Mouse (Mus musculus) limb, embryonic 14.5 days (tissue): ENCODE measurements around the gene Gng12. TPM values are rescaled to one million over a fixed set of nuclear protein-coding genes. Genes with fewer than 3 reads are reported as not detected.

Experiments
- ATAC-seq: fragments of 200-750 bp; cut with Nextera tagmentation; 2 replicates; pipeline ENCODE4 v1.8.0; 2017; ENCODE audit warnings: low read depth, moderate number of reproducible peaks, moderate TSS enrichment; ENCODE audit not compliant: low FRiP score
- DNase-seq: peaks from one replicate; pipeline ENCODE4 v3.0.0-alpha.2; 2015; ENCODE audit warnings: low spot score
- H3K27ac ChIP-seq: fragments of 300-500 bp; sonication (generic); replicated peaks from 2 replicates; pipeline ENCODE4 v1.5.1; 2014; ENCODE audit warnings: low read depth, mild to moderate bottlenecking, low read length, moderate library complexity, mixed read lengths
- H3K27me3 ChIP-seq: fragments of 300-500 bp; sonication (generic); 2 replicates; pipeline ENCODE4 v1.6.1; 2014; ENCODE audit warnings: low read length, mixed read lengths; ENCODE audit not compliant: control insufficient read depth, insufficient read depth
- H3K36me3 ChIP-seq: fragments of 300-500 bp; sonication (generic); 2 replicates; pipeline ENCODE4 v1.6.1; 2014; ENCODE audit warnings: mild to moderate bottlenecking, low read length, moderate library complexity, mixed read lengths; ENCODE audit not compliant: control insufficient read depth, insufficient read depth
- H3K4me1 ChIP-seq: fragments of 300-500 bp; sonication (generic); 2 replicates; pipeline ENCODE4 v1.6.1; 2014; ENCODE audit warnings: antibody characterized with exemption, low read length, mixed read lengths; ENCODE audit not compliant: control insufficient read depth, insufficient read depth
- H3K4me2 ChIP-seq: fragments of 300-500 bp; sonication (generic); replicated peaks from 2 replicates; pipeline ENCODE4 v1.6.1; 2014; ENCODE audit warnings: low read depth, mild to moderate bottlenecking, low read length, moderate library complexity; ENCODE audit not compliant: severe bottlenecking
- H3K4me3 ChIP-seq: fragments of 300-500 bp; sonication (generic); replicated peaks from 2 replicates; pipeline ENCODE4 v1.5.1; 2014; ENCODE audit warnings: low read length
- H3K9ac ChIP-seq: fragments of 300-500 bp; sonication (generic); 2 replicates; pipeline ENCODE4 v1.6.1; 2014; ENCODE audit warnings: mild to moderate bottlenecking, low read depth, low read length, moderate library complexity; ENCODE audit not compliant: severe bottlenecking
- H3K9me3 ChIP-seq: fragments of 300-500 bp; sonication (generic); 2 replicates; pipeline ENCODE4 v1.6.1; 2016; ENCODE audit warnings: low read length; ENCODE audit not compliant: control insufficient read depth
- POLR2A ChIP-seq: fragments of 200-500 bp; IDR thresholded peaks from 2 replicates; pipeline ENCODE4 v1.8.0; 2012; ENCODE audit warnings: inconsistent platforms, mild to moderate bottlenecking, moderate library complexity, borderline replicate concordance; ENCODE audit not compliant: insufficient read depth, insufficient read length; ENCODE audit errors: extremely low read depth
- WGBS: fragments of 180-500 bp; shearing (Covaris S2); extraction: QIAGEN DNeasy Blood & Tissue Kit; methylation state at CpG from one replicate; pipeline ENCODE4 v1.1.7; 2014; 5-methylcytosine and 5-hydroxymethylcytosine counted together
- polyA plus RNA-seq, 2 experiments: library from polyadenylated mRNA; depleted of rRNA in 1 of 2; stranded (reverse) in 1 of 2; unstranded in 1 of 2; fragments of >200 nt; fragmentation: Nextera tagmentation in 1 of 2; extraction: Ambion mirVana in 1 of 2; gene quantifications; 2 replicates each; pipeline versions ENCODE4 v1.2.1 to v1.2.3; 2012 to 2014

The Gng12 gene
- polyA plus RNA-seq, 2 experiments: 39.3 to 107 TPM

GRCm38 (mm10) chr6:67048880-67049694 is 152.9 kb downstream of the Gng12 start:
- ATAC-seq (no peak), DNase-seq (peak; percentile 43)
- Histone ChIP-seq H3K9ac (no peak overlapping the region), H3K4me1 (peaks cover 14% of the 10 kb centered on the region), H3K4me3 (no peak overlapping the region), H3K9me3 (no peaks in the 10 kb centered on the region), H3K4me2 (no peak overlapping the region), H3K36me3 (no peaks in the 10 kb centered on the region), H3K27me3 (no peaks in the 10 kb centered on the region), H3K27ac (no peak overlapping the region)
- WGBS: 20% methylated on average over 7 of the region's 7 CpGs
- TF ChIP-seq POLR2A: no peak

DNA sequence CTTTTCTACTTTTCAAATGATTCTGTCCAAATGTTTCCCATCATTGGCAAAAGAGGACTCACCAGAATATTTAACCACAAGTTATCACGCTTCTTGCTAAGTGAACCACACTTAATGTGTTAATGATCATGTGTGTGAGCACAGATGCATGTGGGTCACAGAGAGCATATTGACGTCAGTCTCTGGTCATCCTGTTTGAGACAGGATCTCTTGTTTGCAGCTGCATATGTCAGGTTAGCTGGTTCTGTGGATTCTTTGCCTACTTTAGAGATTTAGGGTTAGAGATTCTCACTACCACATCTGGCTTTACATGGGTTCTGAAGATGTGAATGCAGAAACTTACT is 153.5 kb downstream of the Gng12 start:
- no peak for DNase-seq
- 29% methylated on average over 2 of the region's 2 CpGs for WGBS
- H3K9me3 ChIP-seq: no peaks in the 10 kb centered on the region
- H3K4me1 ChIP-seq: peaks cover 14% of the 10 kb centered on the region
- no peak overlapping the region for H3K27ac ChIP-seq
- no peak overlapping the region for H3K4me3 ChIP-seq
- no peak overlapping the region for H3K9ac ChIP-seq
- no peaks in the 10 kb centered on the region for H3K36me3 ChIP-seq
- H3K27me3 ChIP-seq: no peaks in the 10 kb centered on the region
- no peak for TF ChIP-seq POLR2A
- ATAC-seq: no peak
- H3K4me2 ChIP-seq: no peak overlapping the region

DNA sequence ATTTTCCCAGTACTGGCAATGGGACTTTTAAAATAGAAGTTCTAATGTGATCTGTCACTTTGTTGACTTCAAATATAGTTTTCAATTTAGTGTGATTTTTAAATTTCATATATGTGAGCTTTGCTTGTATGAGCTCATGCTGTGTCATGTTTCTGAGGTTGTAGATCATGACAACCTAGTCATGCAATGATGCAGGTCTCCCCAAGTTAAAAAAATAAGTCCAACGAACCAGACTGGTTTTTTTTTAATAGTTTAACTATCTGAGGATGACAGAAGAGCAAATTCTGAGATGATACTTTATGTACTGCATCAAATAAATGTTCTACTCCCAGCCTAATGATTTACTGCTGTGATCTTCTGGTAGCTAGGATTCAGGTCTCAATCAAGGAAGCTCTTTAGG is 153.9 kb downstream of the Gng12 start:
- 56% methylated on average over 1 of the region's 1 CpGs for WGBS
- no peaks in the 10 kb centered on the region for H3K36me3 ChIP-seq
- no peaks in the 10 kb centered on the region for H3K27me3 ChIP-seq
- no peak for TF ChIP-seq POLR2A
- no peak overlapping the region for H3K9ac ChIP-seq
- peaks cover 14% of the 10 kb centered on the region for H3K4me1 ChIP-seq
- no peak overlapping the region for H3K4me2 ChIP-seq
- H3K4me3 ChIP-seq: no peak overlapping the region
- ATAC-seq (no peak), DNase-seq (no peak)
- no peaks in the 10 kb centered on the region for H3K9me3 ChIP-seq
- no peak overlapping the region for H3K27ac ChIP-seq

- Histone ChIP-seq H3K9ac (no peak overlapping the region), H3K4me1 (no peaks in the 10 kb centered on the region), H3K4me2 (no peak overlapping the region), H3K27me3 (no peaks in the 10 kb centered on the region), H3K4me3 (no peak overlapping the region), H3K9me3 (no peaks in the 10 kb centered on the region), H3K36me3 (no peaks in the 10 kb centered on the region), H3K27ac (no peak overlapping the region)
- DNase-seq (no peak), ATAC-seq (no peak)
- 78% methylated on average over 15 of the region's 15 CpGs for WGBS
- no peak for TF ChIP-seq POLR2A
Observed at GRCm38 (mm10) chr6:67056108-67056888, 160.1 kb downstream of the Gng12 start.

GRCm38 (mm10) chr6:67056889-67057564 is 160.8 kb downstream of the Gng12 start:
- H3K27me3 ChIP-seq: no peaks in the 10 kb centered on the region
- WGBS: 67% methylated on average over 3 of the region's 3 CpGs
- ATAC-seq: no peak

More at GRCm38 (mm10) chr6:67056889-67057564, 160.8 kb downstream of the Gng12 start:
- Histone ChIP-seq H3K4me1 (no peaks in the 10 kb centered on the region), H3K4me3 (no peak overlapping the region), H3K36me3 (no peaks in the 10 kb centered on the region), H3K27ac (no peak overlapping the region), H3K9me3 (no peaks in the 10 kb centered on the region), H3K9ac (no peak overlapping the region), H3K4me2 (no peak overlapping the region)
- no peak for DNase-seq
- no peak for TF ChIP-seq POLR2A
